Mouse (Mus musculus) ES-E14 (cell line): Measurements from ENCODE around the gene 1700013G24Rik. TPM values are rescaled to one million over a fixed set of nuclear protein-coding genes. Genes with fewer than 3 reads are reported as not detected.

ENCODE experiments used
- DNase-seq: peaks from one replicate; pipeline ENCODE4 v3.0.0-alpha.2; 2013; ENCODE audit warnings: low read depth, low spot score
- H3K27ac ChIP-seq: 2 replicates; pipeline ENCODE4 v1.5.1; 2012; ENCODE audit warnings: low read depth, mild to moderate bottlenecking, low read length, moderate library complexity, mixed read lengths; ENCODE audit not compliant: poor library complexity, insufficient read depth, severe bottlenecking
- H3K36me3 ChIP-seq: 2 replicates; pipeline ENCODE4 v1.6.1; 2012; ENCODE audit warnings: mild to moderate bottlenecking, low read length, moderate library complexity, mixed read lengths; ENCODE audit not compliant: control insufficient read depth, poor library complexity, insufficient read depth, severe bottlenecking
- H3K4me1 ChIP-seq, 2 experiments: fragments of 150-350 bp in 1 of 2; sonication (generic) in 1 of 2; 2 replicates each; pipeline ENCODE4 v1.6.1; 2012; ENCODE audit warnings: low read length in 2 of 2, mild to moderate bottlenecking in 1 of 2, mixed read lengths in 1 of 2; ENCODE audit not compliant: control insufficient read depth in 2 of 2, insufficient read depth in 2 of 2, poor library complexity in 1 of 2
- H3K4me3 ChIP-seq, 2 experiments: fragments of 150-350 bp in 1 of 2; sonication (generic) in 1 of 2; 2 replicates each; pipeline ENCODE4 v1.5.1; 2012; ENCODE audit warnings: low read length in 2 of 2, low read depth in 1 of 2, mild to moderate bottlenecking in 1 of 2, mixed read lengths in 1 of 2; ENCODE audit not compliant: insufficient read depth in 1 of 2, poor library complexity in 1 of 2, severe bottlenecking in 1 of 2
- H3K9ac ChIP-seq: 2 replicates; pipeline ENCODE4 v1.6.1; 2012; ENCODE audit warnings: low read depth, mild to moderate bottlenecking, low read length, mixed read lengths; ENCODE audit not compliant: poor library complexity, insufficient read depth, severe bottlenecking
- H3K9me3 ChIP-seq: fragments of 150-350 bp; sonication (generic); 2 replicates; pipeline ENCODE4 v1.6.1; 2012; ENCODE audit warnings: low read depth, mild to moderate bottlenecking, low read length; ENCODE audit not compliant: control insufficient read depth, insufficient read depth
- CHD2 ChIP-seq: IDR thresholded peaks from 2 replicates; pipeline ENCODE4 v1.6.1; 2014; ENCODE audit warnings: mild to moderate bottlenecking, low read depth, low read length, inconsistent platforms
- HCFC1 ChIP-seq: IDR thresholded peaks from 2 replicates; pipeline ENCODE4 v1.6.1; 2012; ENCODE audit warnings: low read length, inconsistent platforms, borderline replicate concordance; ENCODE audit not compliant: insufficient read depth
- MAFK ChIP-seq: IDR thresholded peaks from 2 replicates; pipeline ENCODE4 v1.6.1; 2014; ENCODE audit warnings: mild to moderate bottlenecking, low read depth, low read length, inconsistent platforms; ENCODE audit not compliant: insufficient read depth
- ZC3H11A ChIP-seq: IDR thresholded peaks from 2 replicates; pipeline ENCODE4 v1.6.1; 2012; ENCODE audit warnings: low read depth, mild to moderate bottlenecking, inconsistent platforms, low read length, borderline replicate concordance
- ZNF384 ChIP-seq: IDR thresholded peaks from 2 replicates; pipeline ENCODE4 v1.6.1; 2012; ENCODE audit warnings: low read depth, low read length, inconsistent platforms
- in situ Hi-C, 2 experiments: fragments of 600-800 bp; cut with MboI; formaldehyde crosslinking; loops; one replicate each; pipeline ENCODE4 v1.15.1; 2025; ENCODE audit warnings: low sequenced_read_pairs in 2 of 2, inconsistent platforms in 1 of 2; ENCODE audit not compliant: unreplicated experiment in 2 of 2
- total RNA-seq: library from RNA; depleted of rRNA; stranded (reverse); fragments of 300-350 nt; gene quantifications from 2 replicates; pipeline ENCODE4 v1.2.3, GENCODE M21; 2012

Gene 1700013G24Rik
- total RNA-seq, 1 experiment, result not detected

DNA sequence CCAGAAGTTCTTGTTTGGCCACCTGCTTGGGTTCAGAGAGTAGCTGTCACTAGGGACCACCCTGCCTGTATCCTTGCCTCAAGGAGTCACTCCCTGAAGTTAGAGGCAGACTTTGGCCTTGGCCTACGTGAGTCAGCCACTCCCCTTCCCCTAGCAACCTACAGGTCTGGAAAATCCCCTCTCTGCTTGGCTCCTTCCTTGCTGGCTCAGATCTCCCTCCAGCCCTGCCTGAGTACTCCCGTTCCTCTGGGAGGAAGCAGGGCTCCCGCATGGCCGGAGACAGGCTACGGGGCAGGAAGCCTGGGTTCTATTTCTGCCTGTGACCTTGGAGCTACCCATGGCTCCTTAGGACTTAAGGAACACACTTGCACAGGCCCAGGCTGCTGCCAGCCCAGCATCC lies 44.3 kb downstream of the 1700013G24Rik start:
- Histone ChIP-seq H3K36me3 (peaks cover 11% of the 10 kb centered on the region), H3K4me1 (peaks cover 12 to 55% of the 10 kb centered on the region in 2 experiments), H3K9me3 (no peaks in the 10 kb centered on the region), H3K4me3 (no peak overlapping the region), H3K9ac (no peak overlapping the region), H3K27ac (peak overlapping the region; percentile 32; the same call in 1 of the 2 replicates)
- in situ Hi-C loops, result no loop called here
- TF ChIP-seq CHD2, result no peak
- TF ChIP-seq HCFC1, result no peak
- TF ChIP-seq MAFK, result no peak
- no peak for TF ChIP-seq ZC3H11A
- TF ChIP-seq ZNF384, result no peak
- DNase-seq, result no peak

DNA sequence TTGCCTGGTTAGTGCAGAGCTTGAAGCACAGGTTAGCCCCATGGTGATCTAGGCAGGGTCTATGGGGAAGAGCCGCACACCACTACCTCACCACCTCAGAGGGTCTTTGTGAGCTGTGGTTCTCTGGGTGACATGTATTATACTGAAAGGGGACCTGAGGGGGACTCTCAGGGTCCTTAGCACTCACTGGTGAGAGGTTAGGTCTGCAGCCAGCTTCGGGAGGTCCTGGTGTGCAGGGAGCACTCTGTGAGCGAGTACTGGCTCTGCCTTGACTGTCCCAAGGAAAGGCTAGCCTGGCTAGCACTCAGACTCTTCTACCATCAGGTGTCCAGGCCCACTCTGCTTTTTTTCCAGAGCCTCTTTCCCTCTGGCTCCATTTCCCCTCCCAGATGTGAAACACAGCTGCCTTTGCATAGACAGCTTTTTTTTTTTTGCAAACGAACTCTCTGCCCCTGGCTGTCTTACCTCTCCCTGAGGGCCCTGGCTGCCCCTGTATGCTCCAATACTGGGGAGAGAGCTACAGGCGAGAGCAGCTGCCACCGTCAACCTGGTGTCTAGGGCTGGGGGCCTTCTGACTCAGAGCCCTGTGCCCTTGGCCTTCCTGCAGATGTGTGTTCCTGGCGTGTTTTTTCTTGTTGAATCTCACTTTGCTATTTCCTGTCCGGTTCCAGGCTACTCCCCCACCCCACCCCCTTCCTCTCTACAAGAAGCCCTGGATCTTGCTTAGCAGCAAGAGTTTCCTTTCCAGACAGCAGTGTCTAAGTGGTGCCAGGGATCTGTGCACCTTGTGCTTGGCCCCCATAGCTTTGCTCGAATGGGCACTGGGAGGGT lies 45.0 kb downstream of the 1700013G24Rik start:
- peaks cover 18% of the 10 kb centered on the region for H3K36me3 ChIP-seq
- H3K9me3 ChIP-seq, result no peaks in the 10 kb centered on the region
- peaks cover 12 to 54% of the 10 kb centered on the region in 2 experiments for H3K4me1 ChIP-seq
- TF ChIP-seq HCFC1, result no peak
- no peak for TF ChIP-seq MAFK
- no peak for TF ChIP-seq ZC3H11A
- no peak for TF ChIP-seq ZNF384
- TF ChIP-seq CHD2, result no peak
- no peak overlapping the region for H3K9ac ChIP-seq
- H3K27ac ChIP-seq, result peak overlapping the region; percentile 32; the same call in 1 of the 2 replicates
- no peak overlapping the region for H3K4me3 ChIP-seq
- in situ Hi-C loops, result no loop called here
- DNase-seq, result no peak

DNA sequence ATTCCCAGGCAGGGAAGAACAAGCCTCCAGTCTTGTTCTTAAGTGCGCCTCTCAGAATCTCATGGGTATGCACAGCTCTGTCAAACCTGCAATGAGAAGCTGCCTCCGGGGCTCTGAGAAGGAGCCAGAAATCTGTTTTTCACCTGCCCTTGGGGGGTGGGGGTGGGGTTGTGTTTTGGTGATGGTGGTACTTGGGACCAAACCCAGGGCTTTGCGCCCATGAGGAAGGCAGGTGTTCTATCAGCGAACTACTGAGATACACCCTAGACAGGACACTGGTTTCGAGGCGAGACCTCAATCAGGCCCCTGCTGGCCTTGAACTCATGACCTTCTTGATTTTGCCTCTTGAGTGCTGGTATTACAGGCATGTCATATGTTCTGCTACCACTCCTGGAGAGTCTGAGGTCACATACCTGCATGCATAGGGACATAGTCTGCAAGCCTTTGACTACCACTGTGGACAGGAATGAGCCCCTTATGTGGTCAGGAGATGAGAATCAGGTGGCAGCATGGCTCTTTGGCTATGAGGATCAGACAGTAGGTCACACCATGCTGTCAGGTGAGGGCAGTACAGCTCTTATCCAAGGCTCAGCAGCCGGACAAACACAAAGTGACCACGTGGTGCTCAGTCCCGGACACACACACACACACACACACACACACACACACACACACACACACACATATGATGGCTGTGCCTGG lies 45.9 kb downstream of the 1700013G24Rik start:
- peaks cover 9 to 51% of the 10 kb centered on the region in 2 experiments for H3K4me1 ChIP-seq
- peaks cover 25% of the 10 kb centered on the region for H3K36me3 ChIP-seq
- no peak overlapping the region for H3K9ac ChIP-seq
- no peaks in the 10 kb centered on the region for H3K9me3 ChIP-seq
- DNase-seq, result no peak
- TF ChIP-seq HCFC1, result no peak
- no peak for TF ChIP-seq CHD2
- TF ChIP-seq ZC3H11A, result no peak
- no peak for TF ChIP-seq MAFK
- TF ChIP-seq ZNF384, result no peak
- in situ Hi-C loops, result no loop called here
- no peak overlapping the region for H3K27ac ChIP-seq
- no peak overlapping the region for H3K4me3 ChIP-seq

DNA sequence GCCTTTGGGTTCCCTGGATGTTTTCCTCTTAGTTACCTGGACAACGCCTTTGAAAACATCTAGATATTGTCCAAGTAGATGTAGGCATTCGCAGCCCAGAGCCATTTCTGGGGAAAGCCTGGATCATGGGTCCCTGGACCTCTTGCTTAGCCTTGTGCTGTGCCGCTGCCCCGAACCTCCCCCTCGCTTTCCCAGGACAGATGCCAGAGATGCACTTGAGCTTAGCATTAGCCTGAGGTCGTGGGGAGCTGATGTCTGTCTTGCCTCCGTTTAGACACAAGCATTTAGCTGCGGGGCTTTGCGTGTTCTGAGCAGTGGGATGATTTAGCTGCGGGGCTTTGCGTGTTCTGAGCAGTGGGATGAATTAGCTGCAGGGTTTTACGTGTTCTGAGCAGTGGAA lies 47.1 kb downstream of the 1700013G24Rik start:
- DNase-seq, result no peak
- Histone ChIP-seq H3K9ac (no peak overlapping the region), H3K9me3 (no peaks in the 10 kb centered on the region), H3K4me3 (no peak overlapping the region), H3K4me1 (peaks cover 4 to 43% of the 10 kb centered on the region in 2 experiments), H3K36me3 (peaks cover 32% of the 10 kb centered on the region), H3K27ac (no peak overlapping the region)
- in situ Hi-C loops, result no loop called here
- TF ChIP-seq HCFC1 (no peak), CHD2 (no peak), ZC3H11A (no peak), ZNF384 (no peak), MAFK (no peak)
